Mouse (Mus musculus): ENCODE data around the gene Ehd4. TPM values are rescaled to one million over a fixed set of nuclear protein-coding genes. Genes with fewer than 3 reads are reported as not detected.

The Ehd4 gene
- 327 and 347 TPM in 2 replicates for polyA plus RNA-seq (2012; ENCODE audit: insufficient read depth, insufficient read length, missing spikeins)

GRCm38 (mm10) chr2:120154361-120154894 is at the start of gene Ehd4:
Gene Ehd4, minus strand, starts transcription at chr2:120154606.
- Histone ChIP-seq H3K4me3 (ENCODE audit: insufficient read depth, low read length) (peak within 1 kb of the TSS; percentile 81), H3K4me1 (ENCODE audit: control insufficient read depth, insufficient read depth, low read length) (peaks cover 29% of the 10 kb centered on the region), H3K27ac (ENCODE audit: insufficient read depth, low read depth, low read length) (peak within 1 kb of the TSS; percentile 63)
- TF ChIP-seq CTCF (IDR thresholded peaks at IDR 0.05; ENCODE audit: low read depth, low read length) (no peak), POLR2A (IDR thresholded peaks at IDR 0.05; ENCODE audit: borderline replicate concordance, low read depth, low read length) (no peak)

- H3K27ac ChIP-seq (ENCODE audit: insufficient read depth, low read depth, low read length): no peak overlapping the region
- no peak for TF ChIP-seq CTCF (IDR thresholded peaks at IDR 0.05; ENCODE audit: low read depth, low read length)
- TF ChIP-seq POLR2A (IDR thresholded peaks at IDR 0.05; ENCODE audit: borderline replicate concordance, low read depth, low read length): no peak
- no peaks in the 10 kb centered on the region for H3K4me1 ChIP-seq (ENCODE audit: control insufficient read depth, insufficient read depth, low read length)
- H3K4me3 ChIP-seq (ENCODE audit: insufficient read depth, low read length): no peak overlapping the region
Measured at GRCm38 (mm10) chr2:120203742-120204141, 49.3 kb upstream of the Ehd4 start.

GRCm38 (mm10) chr2:120200077-120200476 is 45.7 kb upstream of the Ehd4 start:
- H3K4me1 ChIP-seq (ENCODE audit: control insufficient read depth, insufficient read depth, low read length): no peaks in the 10 kb centered on the region
- TF ChIP-seq CTCF (IDR thresholded peaks at IDR 0.05; ENCODE audit: low read depth, low read length) (no peak), POLR2A (IDR thresholded peaks at IDR 0.05; ENCODE audit: borderline replicate concordance, low read depth, low read length) (no peak)
- H3K4me3 ChIP-seq (ENCODE audit: insufficient read depth, low read length): no peak overlapping the region
- H3K27ac ChIP-seq (ENCODE audit: insufficient read depth, low read depth, low read length): no peak overlapping the region

GRCm38 (mm10) chr2:120188174-120188573 is 33.8 kb upstream of the Ehd4 start:
- no peak overlapping the region for H3K27ac ChIP-seq (ENCODE audit: insufficient read depth, low read depth, low read length)
- TF ChIP-seq CTCF (IDR thresholded peaks at IDR 0.05; ENCODE audit: low read depth, low read length) (no peak), POLR2A (IDR thresholded peaks at IDR 0.05; ENCODE audit: borderline replicate concordance, low read depth, low read length) (no peak)
- H3K4me1 ChIP-seq (ENCODE audit: control insufficient read depth, insufficient read depth, low read length): no peaks in the 10 kb centered on the region
- no peak overlapping the region for H3K4me3 ChIP-seq (ENCODE audit: insufficient read depth, low read length)

- no peak overlapping the region for H3K4me3 ChIP-seq (ENCODE audit: insufficient read depth, low read length)
- H3K27ac ChIP-seq (ENCODE audit: insufficient read depth, low read depth, low read length): no peak overlapping the region
- no peak for TF ChIP-seq POLR2A (IDR thresholded peaks at IDR 0.05; ENCODE audit: borderline replicate concordance, low read depth, low read length)
- no peak for TF ChIP-seq CTCF (IDR thresholded peaks at IDR 0.05; ENCODE audit: low read depth, low read length)
- no peaks in the 10 kb centered on the region for H3K4me1 ChIP-seq (ENCODE audit: control insufficient read depth, insufficient read depth, low read length)
Measured at GRCm38 (mm10) chr2:120187583-120187982, 33.2 kb upstream of the Ehd4 start.

GRCm38 (mm10) chr2:120185527-120186276 is 31.3 kb upstream of the Ehd4 start:
- TF ChIP-seq POLR2A (IDR thresholded peaks at IDR 0.05; ENCODE audit: borderline replicate concordance, low read depth, low read length) (no peak), CTCF (IDR thresholded peaks at IDR 0.05; ENCODE audit: low read depth, low read length) (no peak)
- Histone ChIP-seq H3K4me3 (ENCODE audit: insufficient read depth, low read length) (no peak overlapping the region), H3K4me1 (ENCODE audit: control insufficient read depth, insufficient read depth, low read length) (0 out of 2 replicates have a peak, but pooled peaks cover 2% of the 10 kb centered on the region), H3K27ac (ENCODE audit: insufficient read depth, low read depth, low read length) (no peak overlapping the region)

- Histone ChIP-seq H3K27ac (ENCODE audit: insufficient read depth, low read depth, low read length) (no peak overlapping the region), H3K4me1 (ENCODE audit: control insufficient read depth, insufficient read depth, low read length) (0 out of 2 replicates have a peak, but pooled peaks cover 2% of the 10 kb centered on the region), H3K4me3 (ENCODE audit: insufficient read depth, low read length) (no peak overlapping the region)
- TF ChIP-seq CTCF (IDR thresholded peaks at IDR 0.05; ENCODE audit: low read depth, low read length): no peak
- no peak for TF ChIP-seq POLR2A (IDR thresholded peaks at IDR 0.05; ENCODE audit: borderline replicate concordance, low read depth, low read length)
Measured at GRCm38 (mm10) chr2:120178936-120179335, 24.5 kb upstream of the Ehd4 start.

- TF ChIP-seq CTCF (IDR thresholded peaks at IDR 0.05; ENCODE audit: low read depth, low read length) (peak; percentile 85), POLR2A (IDR thresholded peaks at IDR 0.05; ENCODE audit: borderline replicate concordance, low read depth, low read length) (no peak)
- Histone ChIP-seq H3K4me1 (ENCODE audit: control insufficient read depth, insufficient read depth, low read length) (no peaks in the 10 kb centered on the region), H3K27ac (ENCODE audit: insufficient read depth, low read depth, low read length) (no peak overlapping the region), H3K4me3 (ENCODE audit: insufficient read depth, low read length) (no peak overlapping the region)
Measured at GRCm38 (mm10) chr2:120173718-120174117, 19.3 kb upstream of the Ehd4 start.

- H3K4me1 ChIP-seq (ENCODE audit: control insufficient read depth, insufficient read depth, low read length): no peaks in the 10 kb centered on the region
- no peak overlapping the region for H3K4me3 ChIP-seq (ENCODE audit: insufficient read depth, low read length)
- H3K27ac ChIP-seq (ENCODE audit: insufficient read depth, low read depth, low read length): no peak overlapping the region
- TF ChIP-seq CTCF (IDR thresholded peaks at IDR 0.05; ENCODE audit: low read depth, low read length) (no peak), POLR2A (IDR thresholded peaks at IDR 0.05; ENCODE audit: borderline replicate concordance, low read depth, low read length) (no peak)
Measured at GRCm38 (mm10) chr2:120171362-120171761, 17.0 kb upstream of the Ehd4 start.

GRCm38 (mm10) chr2:120170726-120171125 is 16.3 kb upstream of the Ehd4 start:
- H3K4me1 ChIP-seq (ENCODE audit: control insufficient read depth, insufficient read depth, low read length): no peaks in the 10 kb centered on the region
- no peak for TF ChIP-seq POLR2A (IDR thresholded peaks at IDR 0.05; ENCODE audit: borderline replicate concordance, low read depth, low read length)
- no peak for TF ChIP-seq CTCF (IDR thresholded peaks at IDR 0.05; ENCODE audit: low read depth, low read length)

More at GRCm38 (mm10) chr2:120170726-120171125, 16.3 kb upstream of the Ehd4 start:
- no peak overlapping the region for H3K4me3 ChIP-seq (ENCODE audit: insufficient read depth, low read length)
- H3K27ac ChIP-seq (ENCODE audit: insufficient read depth, low read depth, low read length): no peak overlapping the region

All from bone marrow macrophage, adult 2 months (primary cell).